Mouse (Mus musculus) central nervous system, embryonic 14 days (tissue): ENCODE results near the gene Svbp. TPM values are rescaled to one million over a fixed set of nuclear protein-coding genes. Genes with fewer than 3 reads are reported as not detected.

ENCODE experiments used
- polyA plus RNA-seq: library from polyadenylated mRNA; depleted of rRNA; stranded (reverse); fragments of >200 nt; gene quantifications from 2 replicates; pipeline ENCODE4 v1.2.3, GENCODE M21; 2012; rRNA removed

The Svbp gene
- polyA plus RNA-seq: 151 and 155 TPM in 2 replicates

GRCm38 (mm10) chr4:119194909-119195581 is at the start of gene Svbp:
TSS of gene Svbp (plus strand) at chr4:119195306.

GRCm38 (mm10) chr4:119173851-119174453 is 21.2 kb upstream of the Svbp start, which contains the start of gene Zfp691:
TSS of gene Zfp691 (minus strand) at chr4:119174195.

DNA sequence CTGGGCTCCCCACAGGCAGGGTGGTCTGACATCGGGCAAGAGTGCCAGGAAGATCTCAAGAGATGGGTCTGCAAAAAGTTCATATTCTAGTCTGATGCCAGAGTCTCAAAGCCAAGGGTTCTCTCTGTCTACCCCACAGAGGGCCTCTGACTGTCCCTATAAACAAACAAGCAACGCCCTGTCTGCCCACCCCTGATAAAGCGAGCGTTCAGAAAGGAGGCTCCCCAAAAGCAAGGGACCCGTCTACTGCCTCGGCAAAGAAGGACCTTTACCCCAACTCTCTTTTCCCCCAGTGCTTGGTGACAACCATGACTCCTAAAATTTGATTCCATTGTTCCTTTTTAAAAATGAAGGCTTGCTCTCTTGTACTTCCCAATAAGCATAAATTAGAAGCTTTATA is 5.2 kb upstream of the Svbp start, which contains the start of gene Ermap:
Ermap (minus strand) TSS at position 148 of the 400 bp plus-strand sequence.

DNA sequence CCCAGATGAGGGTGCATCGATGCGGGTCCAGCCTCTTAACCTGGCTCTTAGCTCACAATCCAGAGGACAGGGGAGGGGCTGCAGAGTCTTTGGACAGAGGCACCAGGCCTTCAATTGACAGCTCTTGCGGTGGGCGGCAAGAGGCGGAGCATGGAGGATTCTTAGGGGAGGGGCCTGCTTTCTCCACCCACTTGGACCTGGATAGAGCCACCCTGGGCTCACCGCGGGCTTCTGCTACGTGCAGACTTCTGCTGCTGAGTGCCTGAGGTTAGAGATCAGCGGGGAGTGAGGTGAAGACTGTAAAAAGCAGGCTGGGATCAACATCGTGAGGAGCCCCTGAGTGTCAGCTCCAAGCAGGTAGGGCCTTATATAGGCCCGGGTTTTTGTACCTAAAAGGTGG is 23.1 kb downstream of the Svbp start, which contains the start of gene Tmem269:
Tmem269 (minus strand) TSS at position 49 of the 400 bp plus-strand sequence.

GRCm38 (mm10) chr4:119232410-119233255 is 37.5 kb downstream of the Svbp start, which contains the start of the genes AU022252 and P3h1:
TSS of gene AU022252 (minus strand) at chr4:119232712.
TSS of gene P3h1 (plus strand) at chr4:119232915.

Other genes with a start within 250 kb of the Svbp start
- not detected in 2 replicates for gene Lao1, start 233.7 kb upstream of the Svbp start, polyA plus RNA-seq
- 71.8 and 86.0 TPM in 2 replicates for gene Slc2a1, start 86.6 kb upstream of the Svbp start, polyA plus RNA-seq
- gene Zfp691, start 21.1 kb upstream of the Svbp start, polyA plus RNA-seq: 6.8 and 8.7 TPM in 2 replicates
- 0.85 and 1.5 TPM in 2 replicates for gene Ermap, start 5.3 kb upstream of the Svbp start, polyA plus RNA-seq
- gene Tmem269, start 22.9 kb downstream of the Svbp start, polyA plus RNA-seq: 0.43 and 0.93 TPM in 2 replicates
- 12.0 and 16.6 TPM in 2 replicates for gene AU022252, start 37.4 kb downstream of the Svbp start, polyA plus RNA-seq
- gene P3h1, start 37.6 kb downstream of the Svbp start, polyA plus RNA-seq: 28.5 and 56.8 TPM in 2 replicates
- 0.98 and 1.4 TPM in 2 replicates for gene Cldn19, start 60.1 kb downstream of the Svbp start, polyA plus RNA-seq
- gene Ybx1, start 99.3 kb downstream of the Svbp start, polyA plus RNA-seq: 750 and 835 TPM in 2 replicates
- gene Ppih, start 125.2 kb downstream of the Svbp start, polyA plus RNA-seq: 71.5 and 83.2 TPM in 2 replicates
- gene Ccdc30, start 220.2 kb downstream of the Svbp start, polyA plus RNA-seq: 9.8 and 10.3 TPM in 2 replicates
- 10.9 and 12.3 TPM in 2 replicates for gene Ppcs, start 227.1 kb downstream of the Svbp start, polyA plus RNA-seq
- 0.33 and 0.34 TPM in 2 replicates for gene Zmynd12, start 227.5 kb downstream of the Svbp start, polyA plus RNA-seq